Mouse (Mus musculus) bone marrow macrophage, adult 2 months (primary cell): ENCODE data around the gene Calml4. TPM values are rescaled to one million over a fixed set of nuclear protein-coding genes. Genes with fewer than 3 reads are reported as not detected.

Experiments
- H3K27ac ChIP-seq: 2 replicates; pipeline ENCODE4 v1.5.1; 2012; ENCODE audit warnings: low read depth, low read length; ENCODE audit not compliant: insufficient read depth
- H3K4me1 ChIP-seq: 2 replicates; pipeline ENCODE4 v1.6.1; 2012; ENCODE audit warnings: low read length; ENCODE audit not compliant: control insufficient read depth, insufficient read depth
- H3K4me3 ChIP-seq: 2 replicates; pipeline ENCODE4 v1.5.1; 2012; ENCODE audit warnings: mild to moderate bottlenecking, low read length, moderate library complexity; ENCODE audit not compliant: insufficient read depth
- CTCF ChIP-seq: IDR thresholded peaks from 2 replicates; pipeline ENCODE4 v1.5.1; 2012; ENCODE audit warnings: low read depth, mild to moderate bottlenecking, low read length, moderate library complexity
- POLR2A ChIP-seq: IDR thresholded peaks from 2 replicates; pipeline ENCODE4 v1.6.1; 2012; ENCODE audit warnings: mild to moderate bottlenecking, low read depth, low read length, borderline replicate concordance
- polyA plus RNA-seq: library from polyadenylated mRNA; stranded (reverse); fragments of >200 nt; gene quantifications from 2 replicates; pipeline ENCODE4 v1.2.4, GENCODE M21; 2012; ENCODE audit not compliant: missing spikeins, insufficient read depth, insufficient read length

Gene Calml4
- 2.4 and 6.2 TPM in 2 replicates for polyA plus RNA-seq

GRCm38 (mm10) chr9:62857719-62858261, at the start of gene Calml4:
Gene Calml4, plus strand, starts transcription at chr9:62858080.
- TF ChIP-seq POLR2A, result no peak
- no peak for TF ChIP-seq CTCF
- no peak within 1 kb of the TSS for H3K27ac ChIP-seq
- no peak within 1 kb of the TSS for H3K4me3 ChIP-seq
- peaks cover 11% of the 10 kb centered on the region for H3K4me1 ChIP-seq

- no peak overlapping the region for H3K27ac ChIP-seq
- TF ChIP-seq POLR2A (no peak), CTCF (no peak)
- peak overlapping the region; percentile 99 for H3K4me3 ChIP-seq
- H3K4me1 ChIP-seq, result peaks cover 37% of the 10 kb centered on the region
Observed at GRCm38 (mm10) chr9:62810095-62810494, 47.8 kb upstream of the Calml4 start.

GRCm38 (mm10) chr9:62810543-62811515, 47.1 kb upstream of the Calml4 start:
- H3K4me3 ChIP-seq, result peak overlapping the region; percentile 99
- H3K27ac ChIP-seq, result peak overlapping the region; percentile 98
- H3K4me1 ChIP-seq, result peaks cover 37% of the 10 kb centered on the region
- TF ChIP-seq CTCF, result no peak

- TF ChIP-seq CTCF, result no peak
- TF ChIP-seq POLR2A, result no peak
- H3K4me1 ChIP-seq, result peaks cover 34% of the 10 kb centered on the region
- peak within 1 kb of the TSS; percentile 99 for H3K4me3 ChIP-seq
- H3K27ac ChIP-seq, result peak within 1 kb of the TSS; percentile 98
Observed at GRCm38 (mm10) chr9:62811516-62812121, 46.3 kb upstream of the Calml4 start, which contains the start of gene Fem1b. Gene Fem1b, minus strand, starts transcription at chr9:62811934.

- no peak for TF ChIP-seq CTCF
- TF ChIP-seq POLR2A, result no peak
- peak overlapping the region; percentile 98 for H3K27ac ChIP-seq
- H3K4me1 ChIP-seq, result peaks cover 41% of the 10 kb centered on the region
- peak overlapping the region; percentile 99 for H3K4me3 ChIP-seq
Observed at GRCm38 (mm10) chr9:62812216-62813049, 45.4 kb upstream of the Calml4 start.

- Histone ChIP-seq H3K4me1 (peaks cover 37% of the 10 kb centered on the region), H3K27ac (no peak overlapping the region)
- TF ChIP-seq POLR2A, result no peak
- TF ChIP-seq CTCF, result no peak
Observed at GRCm38 (mm10) chr9:62814751-62815150, 43.1 kb upstream of the Calml4 start.

GRCm38 (mm10) chr9:62816323-62817098, 41.4 kb upstream of the Calml4 start:
- H3K4me1 ChIP-seq, result peaks cover 37% of the 10 kb centered on the region
- TF ChIP-seq POLR2A (no peak), CTCF (no peak)
- H3K4me3 ChIP-seq, result no peak overlapping the region
- no peak overlapping the region for H3K27ac ChIP-seq

More at GRCm38 (mm10) chr9:62814751-62815150, 43.1 kb upstream of the Calml4 start:
- no peak overlapping the region for H3K4me3 ChIP-seq

GRCm38 (mm10) chr9:62817099-62817571, 40.7 kb upstream of the Calml4 start:
- H3K4me3 ChIP-seq, result no peak overlapping the region
- H3K27ac ChIP-seq, result peak overlapping the region; percentile 8; the same call in 1 of the 2 replicates

More at GRCm38 (mm10) chr9:62817099-62817571, 40.7 kb upstream of the Calml4 start:
- TF ChIP-seq POLR2A, result no peak
- peaks cover 34% of the 10 kb centered on the region for H3K4me1 ChIP-seq
